Mouse (Mus musculus) intestine, embryonic 15.5 days (tissue): Measurements from ENCODE around the gene Fstl5. TPM values are rescaled to one million over a fixed set of nuclear protein-coding genes. Genes with fewer than 3 reads are reported as not detected.
"Not testable (repeated sequence)": the region's sequence is repeated elsewhere in the genome, so short reads cannot be mapped to it uniquely, and the experiment has no call there.

Source experiments
- ATAC-seq: fragments of 200-750 bp; cut with Nextera tagmentation; 2 replicates; pipeline ENCODE4 v1.8.0; 2017; ENCODE audit warnings: moderate TSS enrichment, moderate library complexity
- H3K27ac ChIP-seq: fragments of 300-500 bp; sonication (generic); 2 replicates; pipeline ENCODE4 v1.5.1; 2015; ENCODE audit warnings: mild to moderate bottlenecking, inconsistent platforms
- H3K27me3 ChIP-seq: fragments of 300-500 bp; sonication (generic); replicated peaks from 2 replicates; pipeline ENCODE4 v1.6.1; 2015; ENCODE audit warnings: inconsistent platforms
- H3K36me3 ChIP-seq: fragments of 300-500 bp; sonication (generic); 2 replicates; pipeline ENCODE4 v1.6.1; 2015; ENCODE audit warnings: inconsistent platforms
- H3K4me1 ChIP-seq: fragments of 300-500 bp; sonication (generic); replicated peaks from 2 replicates; pipeline ENCODE4 v1.6.1; 2015; ENCODE audit warnings: inconsistent platforms
- H3K4me2 ChIP-seq: fragments of 300-500 bp; sonication (generic); replicated peaks from 2 replicates; pipeline ENCODE4 v1.6.1; 2015; ENCODE audit warnings: mild to moderate bottlenecking, inconsistent platforms
- H3K4me3 ChIP-seq: fragments of 300-500 bp; sonication (generic); replicated peaks from 2 replicates; pipeline ENCODE4 v1.5.1; 2015; ENCODE audit warnings: inconsistent platforms
- H3K9ac ChIP-seq: fragments of 300-500 bp; sonication (generic); 2 replicates; pipeline ENCODE4 v1.6.1; 2015; ENCODE audit warnings: inconsistent platforms
- H3K9me3 ChIP-seq: fragments of 300-500 bp; sonication (generic); 2 replicates; pipeline ENCODE4 v1.6.1; 2016; ENCODE audit warnings: inconsistent platforms
- WGBS: fragments of 180-500 bp; shearing (Covaris S2); methylation state at CpG from one replicate; pipeline ENCODE4 v1.1.7; 2015; 5-methylcytosine and 5-hydroxymethylcytosine counted together
- polyA plus RNA-seq: library from polyadenylated mRNA; unstranded; fragments of >200 nt; fragmentation: Nextera tagmentation; extraction: Ambion mirVana; gene quantifications from 2 replicates; pipeline ENCODE4 v1.2.1, GENCODE M21; 2015

Gene Fstl5
- polyA plus RNA-seq, 1 experiment from 2014 or later = 4.0 TPM

DNA sequence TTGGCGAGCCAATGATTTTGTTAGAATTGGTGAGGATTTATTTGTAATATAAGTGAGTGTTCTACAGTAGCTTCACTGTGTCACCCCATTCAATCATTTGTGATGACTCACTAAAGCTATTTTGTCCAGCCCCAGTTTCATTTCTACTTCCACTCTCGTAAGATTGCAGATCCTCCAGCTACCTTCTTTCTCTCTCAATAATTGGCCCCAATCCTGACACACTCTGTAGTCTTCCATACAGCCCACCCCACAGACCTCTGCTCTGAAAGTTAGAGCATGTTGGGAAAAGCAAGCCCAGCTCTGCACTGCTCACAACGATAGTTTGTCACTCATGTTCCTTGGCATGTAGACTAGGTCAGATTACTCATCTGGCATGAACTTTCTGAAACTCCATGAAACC is 242.9 kb downstream of the Fstl5 start:
- H3K4me2 ChIP-seq = no peak overlapping the region
- no peak overlapping the region for H3K9ac ChIP-seq
- no peaks in the 10 kb centered on the region for H3K9me3 ChIP-seq
- no peak overlapping the region for H3K4me3 ChIP-seq
- H3K27me3 ChIP-seq = no peaks in the 10 kb centered on the region
- 87% methylated on average over 3 of the region's 3 CpGs for WGBS
- no peaks in the 10 kb centered on the region for H3K36me3 ChIP-seq
- ATAC-seq = no peak
- H3K4me1 ChIP-seq = no peaks in the 10 kb centered on the region
- H3K27ac ChIP-seq = no peak overlapping the region

DNA sequence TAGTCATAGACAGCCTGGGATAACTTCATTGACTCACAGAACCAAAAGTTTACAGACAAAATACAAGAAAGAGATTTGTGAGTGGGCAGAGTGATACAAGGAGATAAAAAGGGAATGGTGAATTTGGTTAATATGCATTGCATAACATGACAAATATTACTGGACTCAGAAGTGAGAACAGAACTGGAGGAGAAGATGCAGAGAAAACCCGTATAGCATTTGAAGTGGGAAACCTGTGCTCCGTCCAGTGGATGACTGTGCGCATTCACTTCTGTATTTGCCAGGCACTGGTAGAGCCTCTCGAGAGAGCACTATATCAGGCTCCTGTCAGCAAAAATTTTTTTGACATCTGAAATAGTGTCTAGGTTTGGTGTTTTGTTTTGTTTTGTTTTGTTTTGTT is 245.5 kb downstream of the Fstl5 start:
- H3K4me1 ChIP-seq = no peaks in the 10 kb centered on the region
- no peaks in the 10 kb centered on the region for H3K9me3 ChIP-seq
- no peak for ATAC-seq
- no peak overlapping the region for H3K27ac ChIP-seq
- no peak overlapping the region for H3K9ac ChIP-seq
- no peaks in the 10 kb centered on the region for H3K36me3 ChIP-seq
- H3K4me2 ChIP-seq = no peak overlapping the region
- no peak overlapping the region for H3K4me3 ChIP-seq
- WGBS = 91% methylated on average over 4 of the region's 4 CpGs
- H3K27me3 ChIP-seq = no peaks in the 10 kb centered on the region

DNA sequence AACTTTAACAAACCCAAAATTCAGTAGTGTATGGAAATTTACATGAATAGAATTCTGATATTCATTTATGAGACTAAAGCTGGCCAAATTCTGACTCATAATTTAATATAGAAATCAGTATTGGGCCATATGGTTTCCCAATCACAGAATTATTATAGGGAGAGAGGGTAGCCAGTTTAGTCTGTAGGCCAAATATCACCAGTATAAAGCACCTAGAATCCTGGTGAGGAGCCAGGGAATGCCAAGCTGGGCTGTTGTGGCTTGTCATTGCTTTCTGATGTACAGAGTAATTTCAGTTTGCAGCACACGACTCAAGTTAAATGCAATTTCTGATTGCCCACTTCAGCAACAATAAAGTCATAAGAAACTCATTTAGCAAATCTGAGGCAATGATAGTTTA is 248.4 kb downstream of the Fstl5 start:
- Histone ChIP-seq H3K4me1 (no peaks in the 10 kb centered on the region), H3K9me3 (no peaks in the 10 kb centered on the region), H3K4me2 (no peak overlapping the region), H3K36me3 (no peaks in the 10 kb centered on the region), H3K27ac (no peak overlapping the region), H3K4me3 (no peak overlapping the region), H3K27me3 (no peaks in the 10 kb centered on the region), H3K9ac (no peak overlapping the region)
- no peak for ATAC-seq
- 86% methylated on average over 1 of the region's 1 CpGs for WGBS

DNA sequence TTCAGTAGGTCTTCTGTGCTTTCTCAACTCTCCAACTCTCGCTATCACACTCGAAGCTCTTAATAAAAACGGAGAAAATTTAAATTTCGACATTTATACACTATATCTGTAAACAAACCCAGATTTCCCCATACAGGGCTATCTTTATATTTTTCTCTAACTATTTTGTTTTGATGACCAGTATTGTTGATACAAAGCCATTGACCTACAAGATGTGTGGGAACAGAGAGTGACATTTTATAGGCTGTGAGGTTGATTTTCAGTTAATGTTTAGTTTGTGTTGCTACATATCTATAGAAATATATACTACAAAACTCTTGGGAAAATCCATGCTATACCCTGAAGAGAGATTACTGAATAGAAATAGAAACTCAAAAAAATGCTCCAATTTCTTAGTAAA is 262.9 kb downstream of the Fstl5 start:
- Histone ChIP-seq H3K9ac (no peak overlapping the region), H3K27me3 (no peaks in the 10 kb centered on the region), H3K4me2 (no peak overlapping the region), H3K4me1 (no peaks in the 10 kb centered on the region), H3K4me3 (no peak overlapping the region), H3K36me3 (no peaks in the 10 kb centered on the region), H3K27ac (no peak overlapping the region), H3K9me3 (no peaks in the 10 kb centered on the region)
- no peak for ATAC-seq
- 83% methylated on average over 4 of the region's 4 CpGs for WGBS

DNA sequence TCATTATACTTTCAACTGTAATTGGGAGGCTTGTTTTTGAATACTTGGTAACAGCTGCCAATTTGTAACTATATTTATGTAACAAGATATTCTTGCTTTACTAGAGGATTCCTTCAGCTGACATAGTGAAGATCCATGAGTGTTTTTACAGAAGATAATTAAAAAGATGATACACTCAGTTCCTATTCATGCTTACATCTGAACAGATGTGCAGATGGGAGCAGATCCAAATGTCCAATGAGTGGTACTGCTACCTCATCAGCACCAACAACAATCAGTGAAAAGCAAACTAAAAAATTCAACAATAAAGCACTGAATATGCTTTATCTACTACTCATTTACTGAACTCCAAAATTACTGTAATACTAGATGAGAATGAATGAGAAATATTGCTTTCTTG is 292.9 kb downstream of the Fstl5 start:
- Histone ChIP-seq H3K36me3 (no peaks in the 10 kb centered on the region), H3K9ac (no peak overlapping the region), H3K27ac (no peak overlapping the region), H3K27me3 (no peaks in the 10 kb centered on the region), H3K4me1 (no peaks in the 10 kb centered on the region), H3K4me3 (no peak overlapping the region), H3K4me2 (no peak overlapping the region), H3K9me3 (no peaks in the 10 kb centered on the region)
- ATAC-seq = no peak

DNA sequence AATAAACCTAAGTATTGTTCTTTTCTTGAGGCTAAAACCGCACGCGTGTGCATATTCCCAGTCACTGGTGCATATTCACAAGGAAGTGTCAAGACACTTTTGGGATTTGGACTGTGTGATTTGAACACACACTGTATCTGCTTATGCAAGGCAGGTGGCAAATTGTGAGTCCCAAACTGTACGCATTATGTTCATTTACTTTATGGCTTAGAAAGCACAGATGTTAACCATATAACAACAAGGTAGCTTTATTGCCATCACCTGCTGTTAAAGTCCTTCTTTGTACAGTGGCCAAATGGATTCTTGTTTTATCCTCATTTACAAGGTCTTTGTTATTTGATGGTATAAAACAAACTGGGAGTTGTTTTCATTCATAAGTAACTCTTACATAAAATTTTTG is 295.8 kb downstream of the Fstl5 start:
- H3K27ac ChIP-seq = no peak overlapping the region
- no peak overlapping the region for H3K9ac ChIP-seq
- no peaks in the 10 kb centered on the region for H3K36me3 ChIP-seq
- WGBS = 91% methylated on average over 4 of the region's 4 CpGs
- H3K4me3 ChIP-seq = no peak overlapping the region
- H3K27me3 ChIP-seq = no peaks in the 10 kb centered on the region
- no peaks in the 10 kb centered on the region for H3K4me1 ChIP-seq
- ATAC-seq = no peak
- no peak overlapping the region for H3K4me2 ChIP-seq
- H3K9me3 ChIP-seq = no peaks in the 10 kb centered on the region

DNA sequence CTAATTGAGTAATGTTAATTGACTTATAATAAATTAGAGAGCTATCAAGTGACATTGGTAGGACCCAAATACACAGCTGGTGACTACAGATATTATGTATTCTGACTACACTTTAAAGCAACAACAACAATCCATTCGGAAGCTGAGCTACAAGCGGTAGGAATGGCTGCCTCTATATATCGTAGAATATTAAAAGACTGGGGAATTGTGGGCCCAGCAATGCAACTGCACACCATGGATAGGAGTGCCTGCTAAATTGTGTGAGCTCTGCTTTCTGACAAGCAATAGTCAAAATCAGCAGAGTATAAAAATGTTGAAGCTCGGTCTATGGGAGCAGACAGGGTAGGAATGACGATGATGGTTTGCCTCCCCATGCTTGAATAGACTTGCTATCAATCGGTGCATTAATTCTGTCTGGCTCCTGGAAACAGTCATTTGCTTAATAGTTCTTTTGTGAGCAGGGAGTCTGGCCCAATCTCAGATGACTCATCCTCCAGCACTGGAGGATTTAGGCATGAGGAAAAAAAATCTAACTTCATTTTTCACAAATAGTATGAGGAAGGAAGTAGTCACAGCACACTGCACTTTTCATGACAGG is 354.8 kb downstream of the Fstl5 start:
- Histone ChIP-seq H3K36me3 (no peaks in the 10 kb centered on the region), H3K9ac (no peak overlapping the region), H3K27ac (no peak overlapping the region), H3K9me3 (no peaks in the 10 kb centered on the region), H3K4me2 (no peak overlapping the region), H3K4me1 (no peaks in the 10 kb centered on the region), H3K4me3 (no peak overlapping the region), H3K27me3 (no peaks in the 10 kb centered on the region)
- 77% methylated on average over 6 of the region's 6 CpGs for WGBS
- ATAC-seq = no peak

DNA sequence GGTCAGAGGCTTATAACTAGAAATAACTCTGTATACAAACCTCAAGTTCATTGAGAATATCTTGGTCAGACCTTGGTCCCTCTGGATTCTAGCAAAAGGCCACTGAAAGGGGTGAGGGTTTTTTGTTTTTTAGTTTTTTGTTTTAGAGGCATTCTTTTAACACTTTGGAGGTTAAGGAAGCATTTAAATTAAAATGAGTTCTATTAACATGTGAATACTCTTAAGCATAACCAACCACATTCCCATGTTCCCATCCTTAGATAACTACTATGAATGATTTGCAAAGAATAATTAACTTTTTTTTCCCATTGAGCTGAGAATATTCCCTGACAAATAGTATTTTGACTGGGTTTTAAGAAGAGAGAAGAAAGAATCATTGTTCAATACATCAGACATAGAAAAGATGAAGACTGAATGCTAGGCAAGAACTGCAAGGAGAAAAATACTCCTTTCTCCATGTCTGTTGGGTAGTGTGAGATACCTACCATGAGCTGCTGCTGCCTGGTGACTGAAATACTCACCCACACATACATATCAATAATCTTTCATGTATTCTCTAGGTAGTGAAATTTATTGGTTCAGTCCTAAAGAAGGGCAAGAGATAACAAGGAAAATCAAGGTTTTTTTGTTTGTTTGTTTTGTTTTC is 393.3 kb downstream of the Fstl5 start:
- no peaks in the 10 kb centered on the region for H3K9me3 ChIP-seq
- H3K27ac ChIP-seq = no peak overlapping the region
- no peaks in the 10 kb centered on the region for H3K36me3 ChIP-seq
- no peak overlapping the region for H3K9ac ChIP-seq
- ATAC-seq = no peak
- H3K4me1 ChIP-seq = no peaks in the 10 kb centered on the region
- H3K27me3 ChIP-seq = no peaks in the 10 kb centered on the region
- H3K4me2 ChIP-seq = no peak overlapping the region
- no peak overlapping the region for H3K4me3 ChIP-seq

DNA sequence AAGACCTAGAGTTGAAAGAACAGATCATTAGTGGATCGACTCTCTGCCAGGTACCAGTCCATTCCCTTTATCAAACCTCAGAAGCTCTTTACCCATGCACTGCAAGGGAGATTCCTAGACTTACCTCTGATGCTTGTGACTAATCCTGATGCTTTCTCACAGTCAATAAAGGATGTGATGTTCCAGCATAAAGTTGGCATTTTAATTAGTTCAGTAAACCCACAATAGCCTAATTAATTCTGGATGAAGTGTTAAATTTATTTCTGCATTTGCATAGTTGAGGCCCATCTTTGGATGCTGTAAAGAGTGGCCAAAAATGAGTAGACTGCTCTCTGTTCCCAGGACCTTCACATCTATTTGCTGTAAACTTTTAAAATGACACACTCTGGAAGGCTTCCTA is 394.1 kb downstream of the Fstl5 start:
- H3K4me3 ChIP-seq = no peak overlapping the region
- no peaks in the 10 kb centered on the region for H3K4me1 ChIP-seq
- 73% methylated on average over 1 of the region's 1 CpGs for WGBS
- no peak overlapping the region for H3K4me2 ChIP-seq
- no peaks in the 10 kb centered on the region for H3K9me3 ChIP-seq
- no peak for ATAC-seq
- no peak overlapping the region for H3K27ac ChIP-seq
- H3K27me3 ChIP-seq = no peaks in the 10 kb centered on the region
- no peaks in the 10 kb centered on the region for H3K36me3 ChIP-seq
- H3K9ac ChIP-seq = no peak overlapping the region

DNA sequence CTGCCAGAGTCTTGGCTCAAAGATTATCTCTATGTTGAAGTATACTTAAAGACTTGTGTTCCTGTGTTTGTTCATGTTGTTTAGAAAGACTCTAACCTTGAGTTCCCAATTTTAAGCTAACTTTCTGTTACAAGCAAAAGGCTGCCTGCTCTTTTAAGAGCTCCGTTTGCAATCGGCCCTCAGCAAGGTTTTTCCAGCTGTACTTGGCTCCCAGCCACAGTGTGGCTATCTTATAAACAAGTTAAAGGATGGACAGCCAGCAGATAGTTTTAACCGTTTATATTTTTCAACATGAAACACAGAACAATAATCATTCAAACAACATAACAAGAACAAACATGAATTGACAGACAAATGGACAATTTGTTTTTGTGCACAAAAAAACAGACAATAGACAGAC is 433.8 kb downstream of the Fstl5 start:
- not testable (repeated sequence) for H3K9ac ChIP-seq, H3K4me2 ChIP-seq, H3K4me1 ChIP-seq, H3K36me3 ChIP-seq, H3K9me3 ChIP-seq, H3K27me3 ChIP-seq, H3K4me3 ChIP-seq, H3K27ac ChIP-seq, ATAC-seq
- 56% methylated on average over 3 of the region's 3 CpGs for WGBS

DNA sequence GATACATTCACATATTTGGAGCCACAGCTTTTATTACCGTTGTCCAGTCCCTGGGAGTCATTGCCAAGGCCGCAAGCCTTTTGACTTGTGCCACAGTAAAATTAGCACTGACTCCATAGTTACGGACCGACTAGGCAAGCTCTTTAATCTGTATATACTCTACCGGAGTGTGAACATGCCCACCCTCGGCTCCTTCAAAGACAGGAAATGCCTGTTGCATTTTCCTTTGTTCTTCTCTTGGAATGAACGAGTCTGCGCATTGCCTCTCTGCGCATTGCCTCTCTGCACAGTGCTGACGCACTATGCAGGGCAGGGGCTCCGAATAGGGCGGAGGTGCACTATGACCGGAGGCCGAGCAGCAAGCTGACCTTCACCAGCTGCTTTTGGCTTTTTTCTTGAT is 434.7 kb downstream of the Fstl5 start:
- H3K9ac ChIP-seq = no peak overlapping the region
- WGBS = 93% methylated on average over 14 of the region's 14 CpGs
- H3K4me3 ChIP-seq = no peak overlapping the region
- H3K27me3 ChIP-seq = no peaks in the 10 kb centered on the region
- H3K9me3 ChIP-seq = no peaks in the 10 kb centered on the region
- no peak overlapping the region for H3K27ac ChIP-seq
- no peaks in the 10 kb centered on the region for H3K36me3 ChIP-seq
- H3K4me1 ChIP-seq = no peaks in the 10 kb centered on the region
- H3K4me2 ChIP-seq = no peak overlapping the region
- no peak for ATAC-seq

DNA sequence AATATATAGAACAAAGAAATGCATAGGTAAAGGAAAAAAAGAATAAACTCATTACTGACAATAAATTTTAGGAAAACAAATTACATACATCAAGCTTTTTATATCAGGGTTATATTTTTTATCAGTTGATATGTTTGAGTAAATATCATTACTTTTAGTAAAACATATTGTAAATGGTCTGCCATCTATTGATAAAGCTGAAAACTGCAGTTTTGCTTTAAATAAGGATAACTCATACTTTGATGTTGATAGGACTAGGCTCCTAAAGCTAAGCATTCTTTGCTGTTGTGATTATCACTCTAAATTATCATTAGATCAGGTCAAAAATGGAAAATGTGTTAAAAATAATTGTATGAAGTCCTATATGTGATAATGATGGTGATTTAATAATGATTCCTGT is 493.3 kb downstream of the Fstl5 start:
- Histone ChIP-seq H3K9me3 (no peaks in the 10 kb centered on the region), H3K4me2 (no peak overlapping the region), H3K4me1 (no peaks in the 10 kb centered on the region), H3K27ac (no peak overlapping the region), H3K36me3 (no peaks in the 10 kb centered on the region), H3K9ac (no peak overlapping the region), H3K4me3 (no peak overlapping the region), H3K27me3 (no peaks in the 10 kb centered on the region)
- ATAC-seq = no peak

DNA sequence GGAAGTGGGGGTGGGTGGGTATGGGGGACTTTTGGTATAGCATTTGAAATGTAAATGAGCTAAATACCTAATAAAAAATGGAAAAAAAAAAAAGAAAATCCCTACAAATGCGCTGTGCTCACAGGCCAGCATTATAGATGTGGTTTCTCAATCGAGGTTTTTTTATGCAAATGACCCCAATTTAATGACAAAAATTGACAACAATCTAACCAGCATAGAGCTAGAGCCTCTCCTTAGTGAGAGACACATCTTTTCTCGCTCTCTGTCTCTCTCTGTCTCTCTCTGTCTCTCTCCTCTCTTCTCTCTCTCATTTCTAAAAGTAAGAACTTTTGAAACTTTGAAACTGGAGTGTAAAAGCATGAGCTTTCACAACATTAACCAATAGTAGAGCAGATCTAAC is 498.4 kb downstream of the Fstl5 start:
- Histone ChIP-seq H3K4me3 (no peak overlapping the region), H3K36me3 (no peaks in the 10 kb centered on the region), H3K27me3 (no peaks in the 10 kb centered on the region), H3K4me1 (no peaks in the 10 kb centered on the region), H3K9ac (no peak overlapping the region), H3K27ac (no peak overlapping the region), H3K9me3 (no peaks in the 10 kb centered on the region), H3K4me2 (no peak overlapping the region)
- no peak for ATAC-seq
- 72% methylated on average over 3 of the region's 3 CpGs for WGBS
